Mouse (Mus musculus) neural tube, embryonic 14.5 days (tissue): ENCODE measurements around the gene Leap2. TPM values are rescaled to one million over a fixed set of nuclear protein-coding genes. Genes with fewer than 3 reads are reported as not detected.

ENCODE experiments used
- ATAC-seq: fragments of 200-750 bp; cut with Nextera tagmentation; 2 replicates; pipeline ENCODE4 v1.8.0; 2017; ENCODE audit warnings: low read depth, mild to moderate bottlenecking, moderate TSS enrichment, moderate library complexity
- H3K27ac ChIP-seq: fragments of 300-500 bp; sonication (generic); 2 replicates; pipeline ENCODE4 v1.5.1; 2014; ENCODE audit warnings: low read depth, mild to moderate bottlenecking, control low read depth, low read length, moderate library complexity, mixed read lengths
- H3K27me3 ChIP-seq: fragments of 300-500 bp; sonication (generic); 2 replicates; pipeline ENCODE4 v1.6.1; 2014; ENCODE audit warnings: low read length; ENCODE audit not compliant: control insufficient read depth, insufficient read depth
- H3K36me3 ChIP-seq: fragments of 300-500 bp; sonication (generic); 2 replicates; pipeline ENCODE4 v1.6.1; 2014; ENCODE audit warnings: low read length, mixed read lengths; ENCODE audit not compliant: control insufficient read depth, insufficient read depth
- H3K4me1 ChIP-seq: fragments of 300-500 bp; sonication (generic); 2 replicates; pipeline ENCODE4 v1.6.1; 2014; ENCODE audit warnings: low read length; ENCODE audit not compliant: control insufficient read depth, insufficient read depth
- H3K4me2 ChIP-seq: fragments of 300-500 bp; sonication (generic); 2 replicates; pipeline ENCODE4 v1.6.1; 2014; ENCODE audit warnings: mild to moderate bottlenecking, low read depth, low read length, control low read depth
- H3K4me3 ChIP-seq: fragments of 300-500 bp; sonication (generic); 2 replicates; pipeline ENCODE4 v1.5.1; 2014; ENCODE audit warnings: low read depth, low read length, control low read depth, mixed read lengths
- H3K9ac ChIP-seq: fragments of 300-500 bp; sonication (generic); replicated peaks from 2 replicates; pipeline ENCODE4 v1.6.1; 2014; ENCODE audit warnings: low read depth, mild to moderate bottlenecking, control low read depth, low read length, mixed read lengths
- H3K9me3 ChIP-seq: fragments of 300-500 bp; sonication (generic); 2 replicates; pipeline ENCODE4 v1.6.1; 2016; ENCODE audit warnings: low read length; ENCODE audit not compliant: control insufficient read depth
- WGBS: fragments of 180-500 bp; shearing (Covaris S2); extraction: QIAGEN DNeasy Blood & Tissue Kit; methylation state at CpG from one replicate; pipeline ENCODE4 v1.1.7; 2014; 5-methylcytosine and 5-hydroxymethylcytosine counted together
- microRNA-seq: library from miRNA; unstranded; fragments of <30 nt; microRNA quantifications from one replicate; pipeline ENCODE4, GENCODE M21; 2016
- polyA plus RNA-seq: library from polyadenylated mRNA; unstranded; fragments of >200 nt; fragmentation: Nextera tagmentation; extraction: Ambion mirVana; gene quantifications from 2 replicates; pipeline ENCODE4 v1.2.1, GENCODE M21; 2014

Gene Leap2
- polyA plus RNA-seq, 1 experiment from 2014 or later = not detected

DNA sequence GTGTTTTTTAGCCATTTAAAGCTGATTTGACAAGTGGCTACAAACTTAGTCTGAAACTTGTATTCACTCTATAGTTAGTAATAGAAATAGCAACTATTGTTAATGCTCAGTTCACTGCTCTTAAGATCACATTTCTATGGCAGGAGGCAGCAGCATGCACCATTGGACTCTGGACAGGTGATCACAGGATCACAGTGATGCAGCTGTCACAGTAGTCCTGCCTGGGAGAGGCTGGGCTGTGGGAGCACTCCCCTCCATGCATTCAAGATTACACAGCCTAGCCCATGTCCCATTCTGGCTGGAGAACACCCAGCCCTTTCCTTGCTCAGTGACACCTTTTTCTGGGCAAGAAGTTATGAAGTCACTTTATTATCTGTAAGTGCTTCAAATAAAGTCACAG lies 4.9 kb downstream of the Leap2 start:
- Histone ChIP-seq H3K4me1 (no peaks in the 10 kb centered on the region), H3K27me3 (no peaks in the 10 kb centered on the region), H3K4me2 (no peak overlapping the region), H3K27ac (no peak overlapping the region), H3K4me3 (no peak overlapping the region), H3K36me3 (peaks cover 54% of the 10 kb centered on the region), H3K9ac (no peak overlapping the region), H3K9me3 (no peaks in the 10 kb centered on the region)
- no peak for ATAC-seq

DNA sequence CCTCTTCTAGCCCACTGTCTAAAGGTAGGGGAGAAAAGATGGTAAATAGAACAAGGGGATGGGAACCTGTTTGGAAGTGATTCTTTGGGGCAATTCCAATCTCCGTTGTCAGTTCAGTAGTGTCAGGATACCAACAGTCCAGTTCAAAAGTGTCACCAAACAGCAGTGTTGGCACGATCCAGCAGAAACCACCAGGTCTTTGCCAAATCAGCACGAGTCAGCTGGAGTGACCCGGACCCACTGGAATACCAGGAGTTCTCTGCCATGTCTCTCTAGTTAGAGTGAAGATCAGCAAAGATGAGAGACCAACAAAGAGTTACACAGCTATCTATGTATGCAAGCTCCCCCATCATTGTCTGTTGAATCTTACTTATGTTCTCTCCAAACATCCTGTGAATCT lies 9.1 kb downstream of the Leap2 start:
- H3K36me3 ChIP-seq = peaks cover 83% of the 10 kb centered on the region
- no peak for ATAC-seq
- H3K27ac ChIP-seq = no peak overlapping the region
- no peak overlapping the region for H3K4me2 ChIP-seq
- H3K4me3 ChIP-seq = no peak overlapping the region
- H3K27me3 ChIP-seq = no peaks in the 10 kb centered on the region
- 94% methylated on average over 4 of the region's 4 CpGs for WGBS
- no peaks in the 10 kb centered on the region for H3K9me3 ChIP-seq
- no peaks in the 10 kb centered on the region for H3K4me1 ChIP-seq
- H3K9ac ChIP-seq = no peak overlapping the region

- Histone ChIP-seq H3K4me1 (no peaks in the 10 kb centered on the region), H3K9me3 (no peaks in the 10 kb centered on the region), H3K36me3 (peaks cover 84% of the 10 kb centered on the region), H3K9ac (no peak overlapping the region), H3K4me2 (no peak overlapping the region), H3K4me3 (no peak overlapping the region), H3K27ac (no peak overlapping the region), H3K27me3 (no peaks in the 10 kb centered on the region)
- no peak for ATAC-seq
These were observed 11.2 kb downstream of the Leap2 start for GRCm38 (mm10) chr11:53411738-53412137.

GRCm38 (mm10) chr11:53403638-53404037 lies 19.3 kb downstream of the Leap2 start:
- Histone ChIP-seq H3K36me3 (peaks cover 48% of the 10 kb centered on the region), H3K9ac (no peak overlapping the region), H3K9me3 (no peaks in the 10 kb centered on the region), H3K27me3 (no peaks in the 10 kb centered on the region), H3K27ac (no peak overlapping the region), H3K4me1 (no peaks in the 10 kb centered on the region), H3K4me3 (no peak overlapping the region), H3K4me2 (no peak overlapping the region)
- WGBS = 97% methylated on average over 1 of the region's 1 CpGs
- ATAC-seq = no peak

DNA sequence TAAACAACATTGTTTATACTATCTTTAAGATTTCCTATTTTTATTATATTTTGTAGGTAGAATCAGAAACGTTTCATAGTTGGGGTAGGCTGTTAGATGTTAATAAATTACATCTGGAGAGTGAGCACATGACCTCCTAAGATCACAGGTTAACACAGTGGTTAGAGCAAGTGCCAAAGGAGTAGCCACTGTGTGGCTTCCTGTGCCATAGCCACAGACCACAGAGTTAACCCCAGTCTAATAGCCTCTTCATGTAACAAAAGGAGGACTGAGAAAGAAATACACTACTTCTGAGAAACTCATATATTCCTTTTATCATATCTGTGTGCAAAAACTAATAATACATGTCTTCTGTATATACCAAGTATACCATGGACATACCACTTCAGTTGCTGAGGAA lies 29.1 kb downstream of the Leap2 start:
- 92% methylated on average over 1 of the region's 1 CpGs for WGBS
- H3K27ac ChIP-seq = no peak overlapping the region
- no peaks in the 10 kb centered on the region for H3K4me1 ChIP-seq
- H3K4me3 ChIP-seq = no peak overlapping the region
- H3K9me3 ChIP-seq = no peaks in the 10 kb centered on the region
- no peak overlapping the region for H3K9ac ChIP-seq
- H3K4me2 ChIP-seq = no peak overlapping the region
- H3K27me3 ChIP-seq = no peaks in the 10 kb centered on the region
- no peak for ATAC-seq
- peaks cover 32% of the 10 kb centered on the region for H3K36me3 ChIP-seq

DNA sequence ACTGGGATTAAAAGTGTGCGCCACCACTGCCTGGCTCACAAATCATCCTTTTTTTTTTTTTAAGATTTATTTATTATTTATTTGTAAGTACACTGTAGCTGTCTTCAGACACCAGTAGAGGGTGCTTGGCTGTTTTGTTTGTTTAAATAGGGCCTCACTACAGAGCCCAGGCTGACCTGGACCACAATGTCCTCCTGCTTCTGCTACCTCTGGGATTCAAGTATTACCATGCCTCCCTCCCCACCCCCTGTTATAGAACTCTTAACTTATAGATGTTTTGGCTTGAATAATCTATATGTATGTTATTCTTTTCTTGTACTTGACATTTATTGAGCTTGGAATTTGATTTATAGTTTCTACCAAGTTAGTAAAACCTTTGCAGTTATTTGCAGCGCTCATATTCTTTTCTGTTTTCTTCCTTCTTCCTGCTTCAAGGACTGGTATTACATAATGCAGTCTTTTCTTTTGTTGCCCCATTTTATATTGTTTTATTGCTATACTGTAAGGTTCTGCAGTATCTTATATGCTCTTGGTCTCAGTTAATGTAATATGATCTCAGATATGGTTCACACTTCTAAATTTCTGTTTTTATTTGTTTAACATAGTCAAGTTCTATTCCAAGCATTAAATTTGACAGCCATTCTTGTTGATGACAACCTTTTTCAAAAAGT lies 39.1 kb downstream of the Leap2 start:
- Histone ChIP-seq H3K4me3 (no peak overlapping the region), H3K9ac (no peak overlapping the region), H3K27me3 (no peaks in the 10 kb centered on the region), H3K9me3 (no peaks in the 10 kb centered on the region), H3K27ac (no peak overlapping the region), H3K4me1 (no peaks in the 10 kb centered on the region), H3K36me3 (peaks cover 6% of the 10 kb centered on the region; the same call in 1 of the 2 replicates), H3K4me2 (no peak overlapping the region)
- 90% methylated on average over 2 of the region's 2 CpGs for WGBS
- ATAC-seq = no peak

- H3K9me3 ChIP-seq = no peaks in the 10 kb centered on the region
- H3K27me3 ChIP-seq = no peaks in the 10 kb centered on the region
- no peak overlapping the region for H3K27ac ChIP-seq
- H3K36me3 ChIP-seq = peaks cover 14% of the 10 kb centered on the region
- no peak for ATAC-seq
- H3K9ac ChIP-seq = no peak overlapping the region
- no peak overlapping the region for H3K4me2 ChIP-seq
- no peaks in the 10 kb centered on the region for H3K4me1 ChIP-seq
- no peak overlapping the region for H3K4me3 ChIP-seq
- WGBS = 83% methylated on average over 1 of the region's 1 CpGs
These were observed 44.1 kb downstream of the Leap2 start for GRCm38 (mm10) chr11:53378918-53379317.

Small RNA genes within 50 kb of the gene (microRNA-seq; reads per million reads assigned to microRNA genes)
- not detected for gene Mir6920

Other genes with a start within 250 kb of the Leap2 start
- 51.7 and 53.8 TPM in 2 replicates for gene Hspa4, start 122.7 kb downstream of the Leap2 start, polyA plus RNA-seq
- 16.8 and 18.7 TPM in 2 replicates for gene Zcchc10, start 98.5 kb downstream of the Leap2 start, polyA plus RNA-seq
- gene Aff4, start 72.3 kb downstream of the Leap2 start, polyA plus RNA-seq = 59.2 and 95.0 TPM in 2 replicates
- 771 and 826 TPM in 2 replicates for gene Uqcrq, start 7.7 kb upstream of the Leap2 start, polyA plus RNA-seq
- gene Gdf9, start 7.9 kb upstream of the Leap2 start, polyA plus RNA-seq = 3.4 and 5.3 TPM in 2 replicates
- 0.14 TPM in 1 of 2 replicates, not detected in the other for gene Gm10447, start 33.9 kb upstream of the Leap2 start, polyA plus RNA-seq
- 1.8 and 2.9 TPM in 2 replicates for gene Shroom1, start 34.0 kb upstream of the Leap2 start, polyA plus RNA-seq
- not detected in 2 replicates for gene Gm9837, start 47.3 kb upstream of the Leap2 start, polyA plus RNA-seq
- 0.23 TPM in 1 of 2 replicates, not detected in the other for gene Gm9945, start 57.0 kb upstream of the Leap2 start, polyA plus RNA-seq
- 0.66 and 1.1 TPM in 2 replicates for gene Sowaha, start 57.1 kb upstream of the Leap2 start, polyA plus RNA-seq
- gene Sept8, start 96.1 kb upstream of the Leap2 start, polyA plus RNA-seq = 20.5 and 25.0 TPM in 2 replicates
- 280 and 308 TPM in 2 replicates for gene Kif3a, start 144.2 kb upstream of the Leap2 start, polyA plus RNA-seq
- gene Il4, start 195.5 kb upstream of the Leap2 start, polyA plus RNA-seq = 7.6 and 8.1 TPM in 2 replicates
- gene Il13, start 211.5 kb upstream of the Leap2 start, polyA plus RNA-seq = not detected in 2 replicates